Mouse (Mus musculus): ENCODE measurements at regions not wholly inside any gene's neighbourhood (a gene's known extent, or its start where the extent isn't known, plus 50 kb on each side); places are given as distances from the start of the nearest gene placed in this dataset.

- no peak for DNase-seq
Observed at GRCm38 (mm10) chrX:12219474-12219873, 59.3 kb upstream of the Bcor start.

- no peak for DNase-seq
Observed at GRCm38 (mm10) chrX:12224314-12224713, 64.2 kb upstream of the Bcor start.

GRCm38 (mm10) chrX:12225116-12225891, 65.1 kb upstream of the Bcor start:
- no peak for DNase-seq

- DNase-seq, result peak; percentile 2
Observed at GRCm38 (mm10) chrX:12225892-12226206, 65.7 kb upstream of the Bcor start.

- DNase-seq, result no peak
Observed at GRCm38 (mm10) chrX:12240505-12241011, 80.4 kb upstream of the Bcor start.

- DNase-seq, result no peak
Observed at GRCm38 (mm10) chrX:12241751-12242150, 81.6 kb upstream of the Bcor start.

GRCm38 (mm10) chrX:12249071-12249470, 88.9 kb upstream of the Bcor start:
- no peak for DNase-seq

GRCm38 (mm10) chrX:12249911-12250310, 89.8 kb upstream of the Bcor start:
- DNase-seq, result no peak

GRCm38 (mm10) chrX:12251853-12252679, 91.9 kb upstream of the Bcor start:
- DNase-seq, result peak; percentile 9

GRCm38 (mm10) chrX:12252680-12253021, 92.5 kb upstream of the Bcor start:
- DNase-seq, result no peak

GRCm38 (mm10) chrX:12256758-12257157, 96.6 kb upstream of the Bcor start:
- DNase-seq, result no peak

- DNase-seq, result no peak
Observed at GRCm38 (mm10) chrX:12263834-12264233, 103.7 kb upstream of the Bcor start.

- no peak for DNase-seq
Observed at GRCm38 (mm10) chrX:12284741-12285140, 124.6 kb upstream of the Bcor start.

GRCm38 (mm10) chrX:12285141-12285540, 125.0 kb upstream of the Bcor start:
- no peak for DNase-seq

- no peak for DNase-seq
Observed at GRCm38 (mm10) chrX:12285976-12286909, 126.1 kb upstream of the Bcor start.

- DNase-seq, result no peak
Observed at GRCm38 (mm10) chrX:12286910-12287522, 126.9 kb upstream of the Bcor start.

GRCm38 (mm10) chrX:12287656-12288561, 127.8 kb upstream of the Bcor start:
- no peak for DNase-seq

- DNase-seq, result no peak
Observed at GRCm38 (mm10) chrX:12288562-12289117, 128.5 kb upstream of the Bcor start.

- DNase-seq, result no peak
Observed at GRCm38 (mm10) chrX:12293146-12293545, 133.0 kb upstream of the Bcor start.

- no peak for DNase-seq
Observed at GRCm38 (mm10) chrX:12294452-12294851, 134.3 kb upstream of the Bcor start.

GRCm38 (mm10) chrX:12294941-12295340, 134.8 kb upstream of the Bcor start:
- DNase-seq, result no peak

Data from cerebellum, adult 11-12 months (tissue).